Mouse (Mus musculus) embryo, embryonic 10 days (tissue): ENCODE measurements around the gene Fcor.
A peak's percentile ranks its signal among the peaks of the same experiment; 100 is the strongest.

Experiments used
- DNase-seq: peaks from one replicate; pipeline ENCODE4 v3.0.0-alpha.2; 2015; ENCODE audit warnings: low spot score

The Fcor gene

GRCm38 (mm10) chr8:3671980-3672491 lies at the start of gene Fcor:
Fcor (minus strand) TSS chr8:3672362.
- DNase-seq = peak; percentile 92

DNA sequence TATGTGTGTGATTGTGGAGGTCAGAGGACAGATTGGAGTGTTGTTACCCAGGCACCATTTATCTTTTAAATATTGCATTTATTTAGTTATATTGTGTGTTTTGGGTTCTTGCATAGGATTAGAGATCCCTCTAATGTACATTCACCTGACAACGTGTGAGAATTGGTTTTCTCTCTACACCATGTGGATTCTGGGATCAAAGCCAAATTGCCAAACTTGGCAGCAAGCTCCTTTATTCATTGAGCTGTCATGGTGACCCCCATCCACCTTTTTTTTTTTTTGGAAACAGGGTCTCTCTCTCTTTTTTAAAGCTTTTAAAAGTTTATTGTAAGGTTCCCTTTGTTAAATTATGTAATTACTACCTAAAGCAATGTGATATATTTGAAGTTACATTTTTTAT lies 48.9 kb upstream of the Fcor start:
- no peak for DNase-seq

DNA sequence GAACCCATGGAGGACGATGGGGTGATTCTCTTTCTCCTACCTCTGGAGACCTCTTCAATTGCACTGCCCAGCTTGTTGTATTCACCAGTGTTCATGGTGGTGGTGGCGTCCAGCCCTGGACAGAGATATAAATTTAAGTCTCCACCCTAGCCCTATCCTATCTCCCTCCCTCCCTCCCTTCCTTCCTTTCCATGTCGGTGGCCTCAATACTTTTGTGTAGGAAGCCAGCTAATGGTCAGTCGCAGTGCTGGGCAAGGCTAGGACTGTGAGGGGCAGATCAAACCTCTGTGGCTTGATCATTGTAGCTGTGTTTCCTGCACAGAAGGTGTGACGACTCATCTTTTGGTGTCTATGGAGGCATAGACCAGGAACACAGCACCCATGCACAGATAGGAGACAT lies 48.4 kb upstream of the Fcor start, which contains the start of gene Clec4g:
Gene Clec4g (minus strand): TSS at position 101 of the 400 bp plus-strand sequence.
- DNase-seq = no peak

- DNase-seq = peak; percentile 86
These were observed 46.4 kb upstream of the Fcor start for GRCm38 (mm10) chr8:3718559-3718958.

DNA sequence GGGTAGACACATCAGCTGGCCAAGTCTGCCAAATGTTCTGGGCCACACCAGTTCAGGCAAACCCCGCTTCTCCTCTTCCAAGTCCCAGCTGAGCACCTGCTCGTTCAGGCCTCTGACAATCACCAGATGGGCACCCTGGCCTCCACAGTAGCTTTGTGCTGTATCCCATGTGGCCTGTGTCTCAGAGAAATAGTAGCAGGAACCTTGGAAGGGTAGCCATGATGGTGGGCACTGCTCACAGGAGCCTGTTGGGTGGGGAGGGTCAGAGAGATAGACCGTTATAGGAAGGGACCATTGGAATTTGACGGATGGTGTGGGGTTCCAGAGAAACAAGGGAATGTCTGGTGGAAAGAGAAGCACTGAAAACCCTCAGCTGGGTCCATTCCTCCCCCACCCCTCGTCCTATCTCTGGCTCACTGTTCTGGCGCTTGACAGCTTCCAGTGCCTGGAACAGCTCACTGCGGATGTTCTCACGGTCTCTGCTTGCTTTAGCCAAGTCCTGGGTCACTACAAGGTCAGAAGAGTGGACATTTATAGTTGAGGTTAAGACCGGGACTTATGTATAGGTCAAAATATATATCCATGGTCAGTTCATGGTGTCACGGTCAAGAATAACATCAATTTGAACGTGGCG lies 45.3 kb upstream of the Fcor start:
- DNase-seq = no peak

DNA sequence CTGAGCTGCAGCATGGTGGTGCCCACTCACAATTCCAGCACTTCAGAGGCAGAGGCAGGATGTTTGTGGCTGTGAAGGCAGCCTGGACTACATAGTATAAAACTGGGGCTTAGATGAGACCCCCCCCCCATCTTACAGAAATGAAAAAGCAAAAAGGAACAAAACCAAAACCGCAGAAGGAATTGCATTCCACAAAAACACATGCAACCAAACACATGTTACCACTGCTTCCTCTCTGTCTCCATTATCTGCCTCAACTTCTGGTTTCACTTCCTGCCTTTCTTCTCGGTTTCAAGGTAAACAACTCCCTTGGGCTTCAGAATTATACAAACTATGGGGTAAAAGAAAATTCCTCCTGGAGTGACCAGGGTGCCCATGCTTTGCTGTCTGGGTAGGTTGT lies 39.5 kb upstream of the Fcor start:
- no peak for DNase-seq

DNA sequence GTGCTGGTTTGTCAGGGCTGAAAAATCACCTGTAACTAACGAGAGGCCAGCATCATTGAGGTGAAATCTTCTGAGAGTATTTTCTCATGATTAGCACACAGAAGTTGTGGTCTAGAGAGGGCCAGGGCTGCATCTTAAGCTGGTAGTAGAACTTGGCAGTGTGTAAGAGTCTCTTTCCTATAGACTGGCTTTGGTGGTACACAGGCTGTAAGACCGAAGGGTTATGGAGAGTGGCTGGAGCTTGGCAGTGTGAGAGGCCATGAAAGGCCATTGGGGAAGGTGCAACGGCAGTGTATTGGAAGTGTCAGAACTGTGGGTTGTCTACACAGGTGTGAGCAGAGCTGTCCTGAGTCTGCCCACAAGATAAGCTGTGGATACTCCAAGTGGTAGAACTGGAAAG lies 38.1 kb upstream of the Fcor start:
- DNase-seq = no peak

DNA sequence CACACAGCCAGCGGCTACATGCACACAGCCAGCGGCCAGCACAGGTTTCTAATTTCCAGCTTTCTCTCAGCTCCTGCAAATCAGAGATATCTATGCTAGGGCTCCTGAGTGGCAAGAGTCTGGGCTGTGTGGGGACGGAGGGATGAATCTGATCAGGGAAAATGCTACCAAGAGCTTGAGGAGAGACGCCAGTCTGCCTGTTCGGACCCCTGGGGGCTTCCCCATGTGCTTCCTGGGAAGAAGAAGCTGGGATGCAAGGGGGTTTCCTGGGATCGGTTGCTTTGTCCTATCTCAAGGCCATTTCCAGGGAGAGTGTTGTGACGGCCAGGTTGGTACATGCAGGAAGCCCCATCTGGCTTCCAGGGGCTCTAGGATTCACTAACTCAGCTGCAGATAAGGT lies 35.4 kb upstream of the Fcor start:
- DNase-seq = no peak

DNA sequence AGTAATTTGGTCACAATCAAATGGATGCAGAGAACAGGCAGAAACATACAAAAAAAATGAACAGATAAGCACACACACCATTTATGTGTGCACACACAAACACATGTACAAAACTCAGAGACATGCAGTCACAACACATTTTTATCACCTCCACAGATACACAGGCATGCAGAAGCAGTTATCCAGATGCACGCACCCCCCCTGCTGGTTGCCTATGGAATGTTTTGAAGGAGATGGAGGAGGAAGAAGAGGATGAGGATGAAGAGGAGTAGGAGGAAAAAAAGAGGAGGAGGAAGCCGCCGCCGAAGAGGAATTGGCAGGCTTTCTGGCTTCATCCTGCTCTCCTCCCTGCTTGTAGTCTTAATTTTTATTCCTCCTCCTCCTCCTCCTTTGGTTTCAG lies 33.5 kb upstream of the Fcor start:
- DNase-seq = no peak

GRCm38 (mm10) chr8:3701491-3701890 lies 29.3 kb upstream of the Fcor start:
- DNase-seq = no peak

- DNase-seq = no peak
These were observed 22.0 kb upstream of the Fcor start, which contains the start of gene Fcer2a for GRCm38 (mm10) chr8:3694121-3694520. Fcer2a (minus strand) TSS chr8:3694175.

DNA sequence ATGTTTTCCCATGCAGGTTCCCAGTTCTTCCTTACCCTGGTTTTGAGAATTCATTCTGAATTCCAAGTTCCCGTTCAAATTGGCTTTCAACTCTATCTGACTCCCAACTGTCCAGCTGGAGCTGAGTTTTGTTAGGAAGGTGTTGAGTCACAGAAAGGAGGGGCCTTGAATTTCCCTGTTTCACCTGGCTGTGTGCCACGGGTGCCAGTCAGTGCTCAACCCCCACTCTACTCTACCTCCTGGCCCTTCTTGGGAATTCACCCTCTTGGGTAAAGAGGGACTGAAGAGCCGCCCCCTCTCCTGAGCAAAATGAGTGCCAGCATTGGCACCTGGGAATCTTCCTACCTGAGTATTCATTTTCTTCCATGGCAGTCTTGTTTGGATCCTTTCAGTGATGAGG lies 18.6 kb upstream of the Fcor start:
- no peak for DNase-seq

DNA sequence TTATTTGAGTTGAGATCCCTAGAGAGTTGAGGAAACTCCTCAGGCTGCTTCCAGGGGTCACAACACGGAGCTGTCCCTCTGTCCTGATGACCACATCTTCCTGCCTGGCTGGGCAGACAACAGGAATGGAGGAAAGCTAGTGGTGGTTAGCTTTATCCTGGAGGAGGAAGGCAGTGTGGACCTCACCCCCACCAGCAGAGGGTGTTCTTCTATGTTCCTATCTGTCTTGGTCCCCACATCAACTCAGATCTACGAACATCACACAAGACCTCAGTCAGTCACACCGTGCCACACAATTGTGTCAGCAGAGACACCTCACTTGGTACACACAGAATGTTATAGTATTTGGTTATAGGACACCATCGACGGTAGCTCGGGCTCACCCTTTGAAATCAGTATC lies 15.4 kb upstream of the Fcor start:
- DNase-seq = no peak

DNA sequence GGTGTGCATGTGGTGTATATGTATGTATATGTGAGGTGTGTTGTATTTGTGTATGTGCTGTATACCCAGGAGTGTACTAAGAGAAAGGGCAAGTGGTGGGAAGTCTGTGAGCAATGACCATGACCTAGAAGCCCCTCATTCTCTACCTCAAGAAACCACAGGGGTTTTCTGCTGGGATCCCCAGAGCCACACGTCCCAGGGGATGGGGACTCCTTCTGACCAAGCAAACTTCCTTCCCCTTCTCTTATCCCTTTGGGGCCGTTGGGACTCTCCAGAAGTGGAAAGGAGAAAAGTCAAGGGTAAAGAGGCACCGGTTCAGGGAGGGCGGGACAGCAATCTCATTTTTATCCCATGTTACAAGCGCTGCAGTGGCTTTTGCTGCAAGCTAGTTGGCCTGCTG lies 13.3 kb upstream of the Fcor start:
- DNase-seq = no peak

DNA sequence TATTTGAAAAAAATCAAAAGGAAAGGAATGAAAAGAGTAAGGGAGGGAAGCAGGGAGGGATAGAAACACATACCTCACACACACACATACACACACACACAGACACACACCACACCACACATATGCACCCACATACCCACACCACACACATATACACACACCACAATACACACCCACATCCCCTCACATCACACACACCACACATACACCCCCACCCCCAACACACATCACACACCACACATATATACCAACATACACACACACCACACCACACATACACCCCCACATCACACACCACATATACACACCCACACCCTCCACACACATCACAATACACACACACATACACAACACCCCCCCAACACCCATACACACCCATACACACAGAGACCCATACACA lies 12.4 kb upstream of the Fcor start:
- DNase-seq = no peak

DNA sequence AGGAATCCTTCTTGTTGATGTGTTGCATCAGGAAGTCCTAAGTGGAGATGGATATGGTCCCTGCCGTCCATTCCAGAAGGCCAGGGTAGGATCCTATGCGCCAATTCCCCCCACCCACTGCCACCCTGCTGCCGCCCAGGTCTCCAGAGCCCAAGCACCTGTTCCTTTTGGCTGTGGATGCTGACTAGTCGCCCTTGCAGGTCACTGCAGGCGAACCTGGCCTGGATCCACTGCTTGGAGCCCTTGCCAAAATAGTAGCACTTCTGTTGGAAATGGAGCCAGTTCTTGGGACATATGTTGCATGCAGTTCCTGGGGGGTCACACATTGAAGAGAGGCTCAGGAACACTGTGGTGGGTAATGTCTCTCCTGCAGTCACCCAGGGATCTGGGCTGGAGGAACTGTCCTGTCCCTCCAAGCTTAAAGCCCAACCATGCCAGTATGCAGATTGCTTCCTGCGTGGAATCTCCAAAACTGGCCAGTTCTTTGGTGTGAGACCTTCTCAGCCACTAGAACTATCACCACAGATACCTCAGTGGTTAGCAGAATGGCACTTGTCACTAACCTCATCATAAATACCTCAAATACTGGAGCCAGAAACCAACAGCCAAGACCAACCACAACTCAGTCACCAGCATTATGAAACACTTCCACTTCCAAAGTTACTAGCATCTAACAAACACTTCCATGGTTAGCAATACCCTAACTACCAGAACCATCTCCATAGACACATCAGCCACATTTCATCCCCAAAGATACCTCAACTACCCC lies 11.4 kb upstream of the Fcor start:
- DNase-seq = no peak

DNA sequence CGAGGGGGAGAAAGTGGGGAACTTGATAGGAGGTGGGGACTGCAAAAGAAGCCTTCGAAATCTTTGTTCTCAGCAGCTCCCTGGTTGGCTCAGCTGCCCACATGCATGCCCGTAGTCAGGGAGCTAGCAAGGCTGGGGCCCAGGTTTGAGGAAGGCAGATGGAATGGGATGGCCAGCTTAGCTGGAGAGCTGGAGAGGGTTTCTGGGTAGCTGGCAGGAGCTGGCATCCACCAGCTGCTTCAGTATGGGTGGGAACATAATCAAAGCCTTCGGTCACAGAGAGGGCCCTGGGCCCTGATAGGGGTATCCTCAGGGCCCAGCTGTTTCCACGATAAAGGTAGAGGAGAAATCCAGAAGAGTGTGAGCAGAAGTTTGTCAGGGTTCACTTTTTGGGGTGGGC lies 10.3 kb upstream of the Fcor start:
- DNase-seq = no peak

DNA sequence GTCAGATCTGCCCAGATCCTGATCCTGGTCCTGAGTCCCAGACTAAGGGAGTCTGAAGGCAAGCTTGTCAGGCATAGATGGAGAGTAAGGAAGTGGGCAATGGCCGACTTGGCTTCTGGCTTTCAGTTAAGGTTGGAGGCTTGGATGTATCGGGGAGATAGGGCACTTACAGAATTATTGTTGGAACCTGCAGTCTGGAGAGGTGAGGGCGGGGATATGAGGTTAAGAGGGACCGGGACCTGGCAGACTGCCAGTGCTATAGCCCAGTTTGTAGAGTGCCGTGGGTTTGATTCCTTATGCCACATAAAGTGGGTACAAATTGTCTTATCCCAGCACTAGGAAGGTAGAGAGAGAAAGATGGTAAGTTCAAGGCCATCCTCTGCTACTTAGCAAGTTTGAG lies 7.5 kb upstream of the Fcor start:
- no peak for DNase-seq

DNA sequence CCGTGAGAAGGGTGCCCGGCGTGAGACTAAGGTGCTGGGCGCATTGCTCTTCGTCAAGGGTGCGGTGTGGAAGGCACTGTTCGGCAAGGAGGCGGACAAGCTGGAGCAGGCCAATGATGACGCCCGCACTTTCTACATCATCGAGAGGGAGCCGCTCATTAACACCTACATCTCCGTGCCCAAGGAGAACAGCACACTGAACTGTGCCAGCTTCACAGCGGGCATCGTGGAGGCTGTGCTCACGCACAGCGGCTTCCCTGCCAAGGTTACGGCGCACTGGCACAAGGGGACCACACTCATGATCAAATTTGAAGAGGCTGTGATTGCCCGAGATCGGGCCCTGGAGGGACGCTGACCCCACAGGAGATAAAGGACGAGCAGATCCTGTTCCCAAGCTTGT lies 7.1 kb upstream of the Fcor start:
- no peak for DNase-seq

- DNase-seq = no peak
These were observed 6.7 kb upstream of the Fcor start for GRCm38 (mm10) chr8:3678831-3679230.

- DNase-seq = peak; percentile 38
These were observed 4.9 kb upstream of the Fcor start for GRCm38 (mm10) chr8:3676993-3677579.

DNA sequence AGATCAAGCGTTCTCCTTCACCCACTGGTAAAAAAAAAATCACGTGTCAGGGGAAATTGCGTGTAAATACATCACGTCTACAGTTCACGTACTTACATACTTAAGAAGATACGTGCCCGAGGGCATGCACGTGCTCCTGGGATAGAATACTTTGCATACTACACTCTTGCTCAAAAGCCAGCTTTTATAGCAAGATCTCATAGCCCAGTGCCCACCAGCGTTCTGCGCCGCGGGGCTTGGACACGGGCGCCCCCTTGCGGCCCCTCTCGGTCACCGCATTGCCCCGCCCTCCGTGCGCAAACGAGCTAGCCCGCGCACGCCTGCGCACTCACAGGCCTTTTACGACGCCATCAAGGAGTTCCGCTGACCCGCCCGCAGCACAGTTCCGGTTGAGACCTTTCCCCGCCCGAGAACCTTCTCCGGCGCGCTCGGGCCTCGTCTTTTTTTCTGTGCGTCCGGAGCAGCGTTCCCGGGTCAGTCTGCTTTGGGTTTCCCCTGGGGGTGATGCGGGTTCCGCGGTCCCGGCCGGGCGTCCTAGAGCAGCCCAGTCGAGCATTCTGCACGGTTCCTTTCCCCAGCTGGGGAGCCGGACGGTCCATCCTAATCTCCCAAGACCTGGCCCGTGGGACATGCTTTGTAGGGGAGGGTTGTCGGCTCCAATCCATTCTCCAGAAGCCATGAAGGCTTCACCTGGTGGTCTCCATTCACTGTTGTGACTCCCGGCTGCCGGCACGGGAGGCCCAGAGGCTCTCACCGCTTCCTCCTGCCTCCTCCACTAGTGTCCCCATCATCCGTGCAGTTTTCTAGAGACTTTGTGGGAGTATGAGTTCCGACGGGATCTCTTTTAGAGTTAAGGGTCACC lies 4.2 kb upstream of the Fcor start, which contains the start of gene Trappc5:
Gene Trappc5 (plus strand): TSS at position 169 of the 862 bp plus-strand sequence.
- peak; percentile 95 for DNase-seq
